Mouse (Mus musculus) MEL (cell line): ENCODE measurements at regions not wholly inside any gene's neighbourhood (a gene's known extent, or its start where the extent isn't known, plus 50 kb on each side); places are given as distances from the start of the nearest gene placed in this dataset.

Experiments
- DNase-seq: peaks from one replicate; pipeline ENCODE4 v3.0.0; 2011; ENCODE audit warnings: low read depth, low spot score
- H3K27ac ChIP-seq: 2 replicates; pipeline ENCODE4 v1.5.1; 2012; ENCODE audit warnings: low read depth, mild to moderate bottlenecking, control low read depth, low read length, moderate library complexity; ENCODE audit not compliant: control insufficient read depth
- H3K27me3 ChIP-seq, 2 experiments: fragments of 150-350 bp in 1 of 2; sonication (generic) in 1 of 2; 2 replicates each; pipeline ENCODE4 v1.6.1; 2012; ENCODE audit warnings: low read length in 2 of 2, mild to moderate bottlenecking in 2 of 2, improper control_type of control experiment in 1 of 2, moderate library complexity in 1 of 2; ENCODE audit not compliant: insufficient read depth in 2 of 2, control insufficient read depth in 1 of 2
- H3K36me3 ChIP-seq, 2 experiments: 2 replicates each; pipeline ENCODE4 v1.6.1; 2012 to 2014; ENCODE audit warnings: low read length in 2 of 2, improper control_type of control experiment in 1 of 2, inconsistent platforms in 1 of 2, mild to moderate bottlenecking in 1 of 2; ENCODE audit not compliant: insufficient read depth in 2 of 2, control insufficient read depth in 1 of 2
- H3K4me1 ChIP-seq, 2 experiments: fragments of 150-350 bp in 1 of 2; sonication (generic) in 1 of 2; 2 replicates each; pipeline ENCODE4 v1.6.1; 2012; ENCODE audit warnings: low read length in 2 of 2, improper control_type of control experiment in 1 of 2, mild to moderate bottlenecking in 1 of 2; ENCODE audit not compliant: insufficient read depth in 2 of 2, control insufficient read depth in 1 of 2
- H3K4me3 ChIP-seq, 2 experiments: fragments of 150-350 bp in 1 of 2; sonication (generic) in 1 of 2; 2 replicates each; pipeline ENCODE4 v1.5.1; 2012; ENCODE audit warnings: low read depth in 2 of 2, low read length in 2 of 2, mild to moderate bottlenecking in 2 of 2, moderate library complexity in 2 of 2, control low read depth in 1 of 2, improper control_type of control experiment in 1 of 2; ENCODE audit not compliant: control insufficient read depth in 1 of 2, insufficient read depth in 1 of 2
- H3K79me2 ChIP-seq: 2 replicates; pipeline ENCODE4 v1.6.1; 2012; ENCODE audit warnings: mild to moderate bottlenecking, low read length, moderate library complexity; ENCODE audit not compliant: control insufficient read depth, poor library complexity, insufficient read depth
- H3K9ac ChIP-seq: 2 replicates; pipeline ENCODE4 v1.6.1; 2012; ENCODE audit warnings: low read depth, mild to moderate bottlenecking, control low read depth, low read length, moderate library complexity; ENCODE audit not compliant: control insufficient read depth, poor library complexity, severe bottlenecking
- H3K9me3 ChIP-seq: fragments of 150-350 bp; sonication (generic); replicated peaks from 2 replicates; pipeline ENCODE4 v1.6.1; 2012; ENCODE audit warnings: mild to moderate bottlenecking, low read length, improper control_type of control experiment, moderate library complexity; ENCODE audit not compliant: insufficient read depth
- BHLHE40 ChIP-seq: IDR thresholded peaks from 2 replicates; pipeline ENCODE4 v1.6.1; 2012; ENCODE audit warnings: low read depth, mild to moderate bottlenecking, inconsistent platforms, low read length, improper control_type of control experiment, borderline replicate concordance
- CHD1 ChIP-seq: IDR thresholded peaks from 2 replicates; pipeline ENCODE4 v1.6.1; 2012; ENCODE audit warnings: low read depth, mild to moderate bottlenecking, inconsistent platforms, low read length, improper control_type of control experiment
- CHD2 ChIP-seq: IDR thresholded peaks from 2 replicates; pipeline ENCODE4 v1.6.1; 2011; ENCODE audit warnings: low read length, improper control_type of control experiment
- CTCF ChIP-seq, 3 experiments: IDR thresholded peaks in 2 of 3; conservative IDR thresholded peaks in 1 of 3; 2 replicates each; pipeline ENCODE4 v1.5.1; 2011 to 2012; ENCODE audit warnings: low read length in 3 of 3, low read depth in 2 of 3, mild to moderate bottlenecking in 2 of 3, improper control_type of control experiment in 1 of 3, inconsistent platforms in 1 of 3, mixed read lengths in 1 of 3, moderate library complexity in 1 of 3; ENCODE audit not compliant: control insufficient read depth in 1 of 3, insufficient read depth in 1 of 3, poor library complexity in 1 of 3, severe bottlenecking in 1 of 3
- E2F4 ChIP-seq: IDR thresholded peaks from 2 replicates; pipeline ENCODE4 v1.6.1; 2011; ENCODE audit warnings: low read depth, low read length, improper control_type of control experiment, borderline replicate concordance
- ELF1 ChIP-seq: IDR thresholded peaks from 2 replicates; pipeline ENCODE4 v1.6.1; 2014; ENCODE audit warnings: low read depth, mild to moderate bottlenecking, inconsistent platforms, low read length, improper control_type of control experiment, moderate library complexity
- EP300 ChIP-seq, 2 experiments: IDR thresholded peaks; 2 replicates each; pipeline ENCODE4 v1.6.1; 2011; ENCODE audit warnings: improper control_type of control experiment in 2 of 2, low read length in 2 of 2, low read depth in 1 of 2, mild to moderate bottlenecking in 1 of 2
- ETS1 ChIP-seq: IDR thresholded peaks from 2 replicates; pipeline ENCODE4 v1.6.1; 2012; ENCODE audit warnings: low read depth, mild to moderate bottlenecking, inconsistent platforms, low read length, improper control_type of control experiment, moderate library complexity
- GABPA ChIP-seq: IDR thresholded peaks from 2 replicates; pipeline ENCODE4 v1.6.1; 2012; ENCODE audit warnings: low read depth, mild to moderate bottlenecking, inconsistent platforms, low read length, improper control_type of control experiment, moderate library complexity
- GATA1 ChIP-seq: IDR thresholded peaks from 2 replicates; pipeline ENCODE4 v1.6.1; 2011; ENCODE audit warnings: low read depth, low read length, improper control_type of control experiment
- HCFC1 ChIP-seq: IDR thresholded peaks from 2 replicates; pipeline ENCODE4 v1.6.1; 2012; ENCODE audit warnings: low read depth, mild to moderate bottlenecking, inconsistent platforms, low read length, improper control_type of control experiment, moderate library complexity
- JUND ChIP-seq: IDR thresholded peaks from 2 replicates; pipeline ENCODE4 v1.6.1; 2011; ENCODE audit warnings: low read depth, mild to moderate bottlenecking, improper control_type of control experiment, low read length
- KAT2A ChIP-seq: conservative IDR thresholded peaks from 2 replicates; pipeline ENCODE4 v1.6.1; 2012; ENCODE audit warnings: low read depth, low read length, improper control_type of control experiment, inconsistent platforms
- MAFK ChIP-seq: IDR thresholded peaks from 2 replicates; pipeline ENCODE4 v1.6.1; 2011; ENCODE audit warnings: low read depth, mild to moderate bottlenecking, low read length, improper control_type of control experiment, borderline replicate concordance
- MAX ChIP-seq: IDR thresholded peaks from 2 replicates; pipeline ENCODE4 v1.6.1; 2011; ENCODE audit warnings: low read length, improper control_type of control experiment
- MAZ ChIP-seq: IDR thresholded peaks from 2 replicates; pipeline ENCODE4 v1.6.1; 2012; ENCODE audit warnings: low read depth, mild to moderate bottlenecking, inconsistent platforms, low read length, improper control_type of control experiment
- MEF2A ChIP-seq: IDR thresholded peaks from 2 replicates; pipeline ENCODE4 v1.6.1; 2014; ENCODE audit warnings: low read depth, mild to moderate bottlenecking, inconsistent platforms, low read length, improper control_type of control experiment; ENCODE audit not compliant: poor library complexity, insufficient replicate concordance, severe bottlenecking; ENCODE audit errors: extremely low read depth
- MXI1 ChIP-seq: IDR thresholded peaks from 2 replicates; pipeline ENCODE4 v1.6.1; 2011; ENCODE audit warnings: mild to moderate bottlenecking, low read depth, low read length, improper control_type of control experiment
- MYB ChIP-seq: IDR thresholded peaks from 2 replicates; pipeline ENCODE4 v1.6.1; 2011; ENCODE audit warnings: mild to moderate bottlenecking, low read depth, low read length, improper control_type of control experiment
- MYC ChIP-seq: IDR thresholded peaks from 2 replicates; pipeline ENCODE4 v1.6.1; 2011; ENCODE audit warnings: low read depth, mild to moderate bottlenecking, low read length, improper control_type of control experiment, moderate library complexity
- NELFE ChIP-seq: IDR thresholded peaks from 2 replicates; pipeline ENCODE4 v1.6.1; 2011; ENCODE audit warnings: low read depth, low read length, improper control_type of control experiment
- NRF1 ChIP-seq: IDR thresholded peaks from 2 replicates; pipeline ENCODE4 v1.6.1; 2014; ENCODE audit warnings: low read depth, mild to moderate bottlenecking, inconsistent platforms, low read length, improper control_type of control experiment, moderate library complexity; ENCODE audit not compliant: poor library complexity, insufficient read depth, severe bottlenecking
- POLR2A ChIP-seq, 2 experiments: IDR thresholded peaks; 2 replicates each; pipeline ENCODE4 v1.6.1; 2011 to 2012; ENCODE audit warnings: low read length in 2 of 2, mild to moderate bottlenecking in 2 of 2, control low read depth in 1 of 2, improper control_type of control experiment in 1 of 2, low read depth in 1 of 2, moderate library complexity in 1 of 2; ENCODE audit not compliant: control insufficient read depth in 1 of 2, insufficient read depth in 1 of 2, poor library complexity in 1 of 2
- POLR2AphosphoS2 ChIP-seq: IDR thresholded peaks from 2 replicates; pipeline ENCODE4 v1.6.1; 2011; ENCODE audit warnings: low read length, improper control_type of control experiment
- POLR2AphosphoS5 ChIP-seq: IDR thresholded peaks from 2 replicates; pipeline ENCODE4 v1.6.1; 2012; ENCODE audit warnings: low read depth, borderline replicate concordance, mild to moderate bottlenecking, inconsistent platforms, low read length, moderate library complexity, mixed read lengths
- RAD21 ChIP-seq: IDR thresholded peaks from 2 replicates; pipeline ENCODE4 v1.6.1; 2011; ENCODE audit warnings: mild to moderate bottlenecking, low read depth, low read length, improper control_type of control experiment
- RCOR1 ChIP-seq: IDR thresholded peaks from 2 replicates; pipeline ENCODE4 v1.6.1; 2012; ENCODE audit warnings: low read depth, mild to moderate bottlenecking, inconsistent platforms, low read length, improper control_type of control experiment
- SIN3A ChIP-seq: IDR thresholded peaks from 2 replicates; pipeline ENCODE4 v1.6.1; 2012; ENCODE audit warnings: low read length, improper control_type of control experiment, inconsistent platforms
- SMC3 ChIP-seq: IDR thresholded peaks from 2 replicates; pipeline ENCODE4 v1.6.1; 2011; ENCODE audit warnings: low read depth, low read length, improper control_type of control experiment
- TAL1 ChIP-seq: IDR thresholded peaks from 2 replicates; pipeline ENCODE4 v1.6.1; 2012; ENCODE audit warnings: mild to moderate bottlenecking, inconsistent platforms, low read length, moderate library complexity, mixed read lengths
- TCF12 ChIP-seq: IDR thresholded peaks from 2 replicates; pipeline ENCODE4 v1.6.1; 2014; ENCODE audit warnings: low read depth, mild to moderate bottlenecking, inconsistent platforms, low read length, improper control_type of control experiment, moderate library complexity
- UBTF ChIP-seq: IDR thresholded peaks from 2 replicates; pipeline ENCODE4 v1.6.1; 2012; ENCODE audit warnings: low read depth, mild to moderate bottlenecking, inconsistent platforms, low read length, improper control_type of control experiment, moderate library complexity, borderline replicate concordance; ENCODE audit not compliant: insufficient read depth
- USF1 ChIP-seq: IDR thresholded peaks from 2 replicates; pipeline ENCODE4 v1.6.1; 2014; ENCODE audit warnings: low read depth, mild to moderate bottlenecking, inconsistent platforms, low read length, improper control_type of control experiment, moderate library complexity
- USF2 ChIP-seq, 2 experiments: IDR thresholded peaks; 2 replicates each; pipeline ENCODE4 v1.6.1; 2011 to 2012; ENCODE audit warnings: improper control_type of control experiment in 2 of 2, low read length in 2 of 2, borderline replicate concordance in 1 of 2, inconsistent platforms in 1 of 2, low read depth in 1 of 2, mild to moderate bottlenecking in 1 of 2; ENCODE audit not compliant: insufficient read depth in 1 of 2
- ZC3H11A ChIP-seq: IDR thresholded peaks from 2 replicates; pipeline ENCODE4 v1.6.1; 2012; ENCODE audit warnings: low read depth, mild to moderate bottlenecking, inconsistent platforms, low read length, improper control_type of control experiment
- ZKSCAN1 ChIP-seq: IDR thresholded peaks from 2 replicates; pipeline ENCODE4 v1.6.1; 2012; ENCODE audit warnings: low read depth, mild to moderate bottlenecking, inconsistent platforms, low read length, improper control_type of control experiment, moderate library complexity
- ZMIZ1 ChIP-seq: IDR thresholded peaks from 2 replicates; pipeline ENCODE4 v1.6.1; 2012; ENCODE audit warnings: low read depth, mild to moderate bottlenecking, inconsistent platforms, low read length, improper control_type of control experiment, moderate library complexity
- ZNF384 ChIP-seq: IDR thresholded peaks from 2 replicates; pipeline ENCODE4 v1.6.1; 2012; ENCODE audit warnings: low read depth, mild to moderate bottlenecking, inconsistent platforms, low read length, improper control_type of control experiment

GRCm38 (mm10) chr15:14526747-14527146 lies 1353.3 kb upstream of the Cdh6 start:
- Histone ChIP-seq H3K9me3 (no peaks in the 10 kb centered on the region), H3K79me2 (no peaks in the 10 kb centered on the region), H3K27ac (no peak overlapping the region), H3K9ac (no peak overlapping the region), H3K27me3 (no peaks in the 10 kb centered on the region), H3K4me3 (no peak overlapping the region), H3K36me3 (peaks cover 0 to 6% of the 10 kb centered on the region in 2 experiments; a peak in 2 of 4 replicates), H3K4me1 (peaks cover 4 to 5% of the 10 kb centered on the region in 2 experiments)
- peak; percentile 59 for DNase-seq
- no peak for TF ChIP-seq KAT2A
- no peak for TF ChIP-seq CHD1
- no peak for TF ChIP-seq BHLHE40
- TF ChIP-seq POLR2AphosphoS5, result no peak
- TF ChIP-seq E2F4, result no peak
- TF ChIP-seq GATA1, result peak; percentile 70
- peak; percentile 87 for TF ChIP-seq RCOR1
- no peak for TF ChIP-seq MAX
- no peak for TF ChIP-seq NELFE
- TF ChIP-seq ZMIZ1, result no peak
- TF ChIP-seq UBTF, result no peak
- TF ChIP-seq SMC3, result no peak
- TF ChIP-seq ELF1, result no peak
- TF ChIP-seq MAFK, result peak; percentile 75; the same call in 1 of the 2 replicates
- TF ChIP-seq GABPA, result no peak
- no peak for TF ChIP-seq USF2 (IDR thresholded peaks at IDR 0.05; ENCODE audit: borderline replicate concordance in 1 of 2, insufficient read depth in 1 of 2, low read depth in 1 of 2, low read length in 2 of 2)
- no peak for TF ChIP-seq MYC
- TF ChIP-seq SIN3A, result peak; percentile 20; the same call in 1 of the 2 replicates
- no peak for TF ChIP-seq POLR2AphosphoS2
- TF ChIP-seq ZKSCAN1, result no peak
- TF ChIP-seq ZNF384, result no peak
- no peak for TF ChIP-seq RAD21
- no peak for TF ChIP-seq POLR2A (IDR thresholded peaks at IDR 0.05; ENCODE audit: control insufficient read depth in 1 of 2, insufficient read depth in 1 of 2, low read depth in 1 of 2, low read length in 2 of 2, poor library complexity in 1 of 2)
- TF ChIP-seq USF1, result no peak
- TF ChIP-seq ZC3H11A, result no peak
- TF ChIP-seq MEF2A, result no peak
- no peak for TF ChIP-seq MYB
- no peak for TF ChIP-seq NRF1
- TF ChIP-seq CHD2, result no peak
- peak; percentile 88 for TF ChIP-seq TCF12
- no peak for TF ChIP-seq MXI1
- no peak for TF ChIP-seq CTCF (IDR thresholded peaks at IDR 0.05 in 2 of 3, conservative IDR thresholded peaks at IDR 0.05 in 1 of 3; ENCODE audit: control insufficient read depth in 1 of 3, insufficient read depth in 1 of 3, low read depth in 2 of 3, low read length in 3 of 3, poor library complexity in 1 of 3, severe bottlenecking in 1 of 3)
- TF ChIP-seq HCFC1, result no peak
- TF ChIP-seq MAZ, result no peak
- TF ChIP-seq EP300 (IDR thresholded peaks at IDR 0.05; ENCODE audit: low read depth in 1 of 2, low read length in 2 of 2), result peak; percentile 81 to 86
- peak; percentile 35; the same call in 1 of the 2 replicates for TF ChIP-seq TAL1
- TF ChIP-seq ETS1, result peak; percentile 38; the same call in 1 of the 2 replicates
- TF ChIP-seq JUND, result no peak
